Mouse (Mus musculus) gastrocnemius, postnatal 14 days (tissue): Measurements from ENCODE around the gene Rnf11. TPM values are rescaled to one million over a fixed set of nuclear protein-coding genes. Genes with fewer than 3 reads are reported as not detected.
"Not testable (repeated sequence)": the region's sequence is repeated elsewhere in the genome, so short reads cannot be mapped to it uniquely, and the experiment has no call there.

Source experiments
- DNase-seq: peaks from one replicate; pipeline ENCODE4 v3.0.0; 2021; ENCODE audit warnings: mixed read lengths
- intact Hi-C: fragments of 180-260 bp; cut with DNase I; formaldehyde crosslinking; loops from one replicate; pipeline ENCODE4 v1.15.1; 2025; ENCODE audit warnings: low total_unique reads
- total RNA-seq, 2 experiments: library from RNA; stranded (reverse); gene quantifications; 2 replicates each; pipeline ENCODE4 v1.2.3; 2021

The Rnf11 gene
- total RNA-seq, 2 experiments from 2014 or later: 84.3 to 86.8 TPM

DNA sequence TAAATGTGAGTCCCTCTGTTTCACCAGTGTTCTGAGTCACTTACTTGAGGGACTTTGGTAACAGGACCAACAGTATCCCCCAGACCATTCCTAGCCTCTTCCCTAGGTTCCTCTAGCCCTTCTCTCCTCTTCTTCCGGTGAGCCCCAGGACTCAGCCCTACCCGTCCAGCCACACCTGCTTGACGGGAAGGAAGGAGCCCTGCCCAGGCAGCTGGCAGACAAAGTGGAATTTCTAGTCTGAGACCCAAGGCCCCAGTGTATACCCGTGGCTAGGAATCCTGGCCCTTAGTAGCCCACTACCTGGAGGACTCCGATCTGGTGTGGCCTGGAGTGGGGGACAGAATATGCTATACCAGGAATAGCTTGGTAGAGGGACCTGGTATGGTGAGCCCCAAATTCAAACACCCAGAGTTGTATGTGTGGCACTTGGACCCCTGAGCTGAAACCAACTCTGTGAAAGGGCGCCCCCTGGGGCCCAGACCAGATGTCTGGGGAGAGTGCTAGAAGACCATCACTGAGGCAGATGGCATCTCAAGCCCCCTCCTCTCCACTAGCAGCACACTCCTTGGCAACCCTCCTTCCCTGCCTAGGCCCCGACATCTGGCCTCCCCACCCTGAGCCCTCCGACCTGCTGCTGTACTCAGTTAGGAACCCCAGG, 64.3 kb downstream of the Rnf11 start:
- no peak for DNase-seq
- intact Hi-C loops: no loop called here

DNA sequence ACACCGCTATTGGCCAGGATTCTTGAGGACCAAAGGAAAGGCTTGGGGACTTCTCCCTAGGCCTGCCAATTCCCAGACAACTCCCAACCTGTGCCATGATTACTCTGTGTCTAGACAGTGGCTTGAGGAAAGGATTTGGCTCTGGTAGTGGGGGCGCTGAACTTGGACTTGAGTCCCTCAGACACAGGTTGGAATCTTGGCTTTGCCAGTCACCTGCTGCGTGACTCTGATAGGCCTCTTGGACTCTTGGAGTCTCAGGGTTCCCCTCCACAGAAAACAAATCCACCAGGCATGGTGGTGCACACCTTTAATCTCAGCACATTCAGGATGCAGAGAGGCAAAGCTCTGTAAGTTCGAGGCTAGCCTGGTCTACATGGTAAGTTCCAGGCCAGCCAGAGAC, 65.0 kb downstream of the Rnf11 start:
- intact Hi-C loops: no loop called here
- no peak for DNase-seq

DNA sequence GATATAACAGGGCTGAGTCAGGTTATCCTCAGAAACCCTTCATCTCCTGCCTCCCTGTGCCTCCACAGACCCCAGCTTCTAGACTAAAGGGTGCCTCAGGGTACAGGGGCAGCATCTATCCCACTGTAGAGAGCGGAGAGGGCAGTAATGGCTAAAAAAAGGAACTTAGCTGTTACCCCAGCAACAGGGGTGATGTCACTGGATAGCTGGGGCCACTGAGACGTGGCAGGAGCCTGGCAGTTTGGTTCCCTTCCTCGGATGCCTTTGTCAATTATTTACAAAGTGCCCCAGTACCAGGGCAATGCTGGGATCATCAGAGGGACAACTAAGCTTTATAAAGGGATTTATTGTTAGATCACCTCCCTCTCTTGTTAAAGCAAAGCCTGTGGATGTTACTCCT, 65.5 kb downstream of the Rnf11 start:
- intact Hi-C loops: no loop called here
- DNase-seq: no peak

DNA sequence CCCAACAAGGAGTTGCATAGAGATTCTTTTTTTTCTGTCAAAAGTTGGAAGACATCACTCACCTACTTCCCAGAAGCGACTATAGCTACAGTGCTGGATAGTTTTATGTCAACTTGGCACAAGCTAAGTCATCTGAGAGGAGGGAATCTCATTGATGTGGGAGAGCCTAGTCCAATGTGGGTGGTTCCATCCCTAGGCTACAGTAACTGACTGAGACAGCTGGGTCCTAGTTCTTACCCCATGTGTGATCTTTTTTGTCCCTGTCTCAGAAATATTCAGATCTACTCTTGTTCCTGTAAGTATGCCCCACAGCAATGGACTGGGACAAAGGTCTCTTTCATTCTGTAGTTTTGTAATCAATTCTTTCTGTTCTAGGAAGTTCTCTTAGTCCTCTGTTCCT, 66.5 kb downstream of the Rnf11 start:
- DNase-seq: no peak
- intact Hi-C loops: no loop called here

DNA sequence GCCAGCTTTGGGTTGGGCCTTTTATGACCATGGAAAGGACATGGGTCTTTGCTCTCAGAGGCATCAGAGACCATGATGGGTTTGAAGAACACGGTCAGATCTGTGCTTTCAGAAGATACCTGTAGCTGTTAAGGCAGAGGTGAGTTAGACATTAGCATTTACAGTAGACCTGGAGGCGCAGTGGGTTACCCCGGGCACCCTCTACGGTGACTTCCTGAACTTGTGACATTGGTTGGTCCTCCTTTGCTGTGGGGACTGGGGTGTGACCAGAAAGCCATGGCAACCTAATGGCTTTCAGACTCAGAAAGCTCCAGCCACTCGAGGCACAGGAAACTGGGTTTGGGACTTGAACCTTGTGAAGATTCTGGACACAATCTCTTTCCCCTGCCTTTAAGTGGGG, 72.3 kb downstream of the Rnf11 start:
- no peak for DNase-seq
- intact Hi-C loops: no loop called here

DNA sequence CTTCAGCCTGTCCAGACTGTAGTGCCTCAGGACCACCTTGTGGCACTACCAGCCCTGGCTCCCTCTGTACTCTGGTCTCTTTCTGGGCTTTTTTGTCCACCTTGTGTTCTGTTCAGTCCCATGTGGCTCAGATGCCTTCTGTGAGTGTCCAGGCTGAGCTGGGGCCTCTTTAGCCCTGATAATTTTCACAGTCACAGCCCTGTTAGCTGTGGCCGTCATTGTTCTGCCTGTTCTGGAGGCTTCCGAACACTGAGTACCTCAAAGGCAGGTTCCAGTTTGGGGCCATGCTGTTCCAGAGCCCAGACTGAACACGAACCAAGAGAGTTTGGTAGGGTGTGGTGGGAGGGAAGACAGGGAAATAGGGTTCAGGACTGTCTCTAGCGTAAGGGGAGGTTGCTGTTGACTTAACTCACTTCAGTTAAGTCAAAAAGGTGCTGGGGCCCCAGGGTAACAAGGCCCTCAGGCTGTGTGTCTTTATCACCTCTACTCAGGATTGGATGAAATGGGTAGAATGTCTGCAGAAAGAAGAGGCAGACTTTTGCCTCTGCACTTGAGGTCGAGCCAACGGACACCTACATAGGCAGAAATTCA, 73.1 kb downstream of the Rnf11 start:
- intact Hi-C loops: no loop called here

DNA sequence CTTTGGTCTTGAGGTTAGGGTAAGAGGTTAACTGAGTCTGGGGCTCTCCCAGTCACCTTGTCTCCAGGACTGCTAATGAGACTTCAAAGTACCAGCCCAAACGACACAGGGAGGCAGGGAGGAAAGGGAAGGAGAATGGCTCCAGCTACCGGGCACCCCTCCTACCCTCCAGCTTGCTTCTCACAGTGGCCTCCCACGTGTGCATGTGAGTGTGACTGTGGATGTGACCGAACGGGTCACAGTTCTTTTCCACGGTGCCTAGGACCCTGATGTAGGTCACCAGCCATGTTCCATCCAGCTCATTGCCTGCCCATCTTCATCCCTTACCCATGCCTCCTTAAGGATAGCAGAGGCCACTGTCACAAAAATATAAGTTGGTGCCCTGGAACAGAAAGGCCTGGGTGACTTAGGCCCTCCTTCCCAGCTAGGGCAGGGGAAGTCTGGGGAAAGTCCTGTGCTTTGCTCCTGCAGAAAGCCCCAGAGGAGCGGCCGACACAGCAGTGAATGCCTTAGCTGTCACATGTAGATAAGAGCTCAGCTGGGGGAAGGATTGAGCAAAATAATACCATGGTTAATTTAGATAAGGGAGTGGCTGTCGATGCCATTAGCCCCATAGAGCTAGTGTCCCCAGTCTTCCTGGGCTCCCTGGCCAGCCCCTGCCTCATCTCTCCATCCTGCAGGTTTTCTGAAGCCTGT, 73.7 kb downstream of the Rnf11 start:
- intact Hi-C loops: no loop called here
- no peak for DNase-seq

More for the DNA sequence above, 73.1 kb downstream of the Rnf11 start:
- no peak for DNase-seq

DNA sequence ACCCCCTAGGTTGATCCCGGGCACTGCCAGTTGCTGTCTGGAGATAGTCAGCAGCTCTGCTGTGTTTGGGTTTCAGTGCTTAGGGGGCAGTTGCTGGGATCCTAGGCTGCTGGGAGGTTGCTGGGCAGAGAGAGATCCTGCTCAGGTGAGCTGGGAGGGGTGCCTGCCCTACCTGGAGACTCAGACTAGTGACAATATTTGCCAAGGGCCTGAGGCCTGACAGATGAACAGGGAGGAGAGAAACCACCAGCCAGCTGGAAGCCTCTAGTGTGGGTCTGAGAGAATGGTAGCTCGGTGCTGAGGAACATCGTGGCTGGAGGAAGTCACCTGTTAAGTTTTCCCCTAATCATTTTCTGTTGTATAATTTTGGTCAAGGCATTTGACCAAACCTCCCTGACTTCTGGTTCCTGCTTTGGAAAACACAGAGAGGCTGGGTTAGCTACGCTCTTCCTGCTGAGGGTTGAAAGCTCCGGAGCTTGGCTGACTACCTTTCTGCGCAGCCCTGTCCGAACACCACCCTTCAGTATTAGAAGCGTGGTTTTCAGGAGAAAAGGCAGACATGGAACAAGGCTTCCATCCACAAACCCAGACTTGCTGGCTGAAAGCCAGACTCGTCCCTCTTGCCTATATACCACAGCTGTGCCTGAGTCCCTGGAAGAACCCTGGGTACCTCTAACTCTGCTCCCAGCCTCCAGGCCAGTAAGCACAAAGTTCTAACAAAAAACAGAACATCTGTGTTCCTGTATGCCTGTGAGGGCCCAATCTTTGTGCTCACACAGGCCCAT, 76.6 kb downstream of the Rnf11 start:
- no peak for DNase-seq
- intact Hi-C loops: no loop called here

DNA sequence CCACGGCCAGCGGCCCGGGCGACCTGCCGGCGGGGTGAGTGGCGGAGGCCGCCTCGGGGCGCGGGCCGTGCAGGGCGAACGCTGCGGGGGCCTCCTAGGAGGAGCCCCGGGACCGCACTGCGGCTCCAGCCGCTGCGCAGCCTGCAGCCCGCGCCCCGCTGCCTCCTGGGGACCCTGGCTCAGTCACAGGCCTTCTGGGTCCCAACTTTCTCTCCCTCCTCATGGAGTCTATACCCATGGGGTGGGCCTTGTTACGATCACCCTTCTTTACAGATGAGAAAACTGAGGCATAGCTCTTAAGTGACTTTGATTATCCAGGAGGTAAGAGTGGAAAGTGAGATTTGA, 77.4 kb downstream of the Rnf11 start:
- peak; percentile 28 for DNase-seq
- intact Hi-C loops: no loop called here

DNA sequence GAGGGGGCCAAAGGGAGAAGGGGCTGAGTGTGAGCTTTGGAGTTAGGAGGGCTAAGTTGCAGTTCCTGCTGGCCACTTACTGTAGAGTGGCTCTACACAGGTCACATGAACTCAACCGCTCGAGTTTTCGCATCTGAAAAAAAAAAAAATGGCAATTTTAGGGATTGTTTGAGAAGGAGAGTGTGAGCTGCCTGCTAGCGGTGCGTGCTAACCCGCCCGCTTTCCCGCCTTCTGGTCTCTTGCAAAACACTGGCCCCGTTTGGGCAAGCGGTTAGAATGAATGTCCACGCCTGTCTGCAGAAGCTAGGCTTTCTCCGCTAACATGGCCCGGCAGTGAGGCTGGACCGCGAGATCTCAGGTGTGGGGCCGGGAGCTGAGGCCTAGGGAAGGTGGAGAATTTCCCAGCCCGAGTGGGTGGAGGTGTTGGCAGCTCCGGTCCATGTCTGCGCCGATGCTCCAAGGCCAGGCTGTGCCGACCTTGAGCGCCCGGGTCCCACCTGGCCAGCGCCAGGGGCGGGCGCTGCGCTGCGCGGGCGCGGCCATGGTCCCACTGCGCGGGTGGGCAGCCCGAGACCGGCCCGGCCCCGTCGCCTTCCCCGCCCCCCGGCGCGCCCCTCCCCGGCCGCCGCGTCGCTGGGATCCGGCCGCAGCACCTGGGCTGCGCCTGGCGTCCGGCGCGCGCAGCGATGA, 77.9 kb downstream of the Rnf11 start, which contains the start of gene Ttc39a:
Gene Ttc39a, plus strand, starts transcription at position 138 of the 690 bp plus-strand sequence.
- intact Hi-C loops: no loop called here
- no peak for DNase-seq

DNA sequence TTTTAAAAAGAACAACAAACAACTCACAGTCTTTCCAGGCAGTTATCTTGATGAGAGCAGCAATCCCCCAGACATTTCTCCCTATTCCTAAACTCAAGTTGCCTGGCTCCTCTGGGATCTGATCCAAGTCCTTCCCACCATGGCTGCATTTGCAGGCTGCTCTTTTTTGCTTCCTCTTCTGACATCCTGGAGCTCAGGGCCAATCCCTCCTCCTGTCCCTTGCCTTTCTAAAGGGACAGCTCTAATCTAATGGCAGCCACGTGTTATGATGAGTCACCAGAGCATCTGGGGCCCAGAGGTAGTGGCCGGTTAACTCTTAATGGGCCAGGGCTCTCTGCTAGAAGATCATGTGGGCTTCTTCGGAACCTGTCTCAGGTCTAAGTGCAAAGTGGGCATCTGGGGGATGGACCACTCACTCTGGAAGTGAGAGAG, 78.5 kb downstream of the Rnf11 start:
- DNase-seq: peak; percentile 71
- intact Hi-C loops: no loop called here

DNA sequence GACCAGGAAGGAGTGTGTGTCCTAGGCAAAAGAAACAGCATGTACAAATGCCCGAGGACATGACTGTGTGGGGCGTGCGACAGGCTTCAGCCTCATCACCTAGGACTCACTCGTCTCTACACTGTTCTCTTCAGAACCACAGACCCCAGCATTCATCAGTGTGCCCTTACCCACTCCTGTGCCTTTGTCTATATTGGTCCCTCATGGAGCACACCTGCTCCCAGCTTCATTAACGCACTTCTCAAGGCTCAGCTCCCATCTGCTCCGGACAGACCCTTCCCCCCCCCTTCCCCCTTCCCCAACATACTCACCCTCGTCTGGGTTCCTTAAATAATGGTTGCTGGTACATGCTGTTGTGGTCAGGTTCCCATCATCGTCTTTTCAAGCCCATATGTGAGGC, 79.1 kb downstream of the Rnf11 start:
- intact Hi-C loops: no loop called here

DNA sequence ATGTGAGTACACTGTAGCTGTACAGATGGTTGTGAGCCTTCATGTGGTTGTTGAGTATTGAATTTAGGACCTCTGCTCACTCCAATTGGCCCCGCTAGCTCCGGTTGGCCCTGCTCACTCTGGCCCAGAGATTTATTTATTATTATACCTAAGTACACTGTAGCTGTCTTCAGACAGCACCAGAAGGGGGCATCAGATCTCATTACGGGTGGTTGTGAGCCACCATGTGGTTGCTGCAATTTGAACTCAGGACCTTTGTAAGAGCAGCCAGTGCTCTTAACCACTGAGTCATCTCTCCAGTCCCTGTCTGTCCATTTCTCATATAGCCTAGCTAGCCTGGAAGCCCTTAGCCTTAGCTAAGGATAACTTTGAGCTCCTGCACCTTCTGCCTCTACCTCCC, 79.6 kb downstream of the Rnf11 start:
- DNase-seq, intact Hi-C loops: not testable (repeated sequence)

More for the DNA sequence above, 79.1 kb downstream of the Rnf11 start:
- DNase-seq: no peak

DNA sequence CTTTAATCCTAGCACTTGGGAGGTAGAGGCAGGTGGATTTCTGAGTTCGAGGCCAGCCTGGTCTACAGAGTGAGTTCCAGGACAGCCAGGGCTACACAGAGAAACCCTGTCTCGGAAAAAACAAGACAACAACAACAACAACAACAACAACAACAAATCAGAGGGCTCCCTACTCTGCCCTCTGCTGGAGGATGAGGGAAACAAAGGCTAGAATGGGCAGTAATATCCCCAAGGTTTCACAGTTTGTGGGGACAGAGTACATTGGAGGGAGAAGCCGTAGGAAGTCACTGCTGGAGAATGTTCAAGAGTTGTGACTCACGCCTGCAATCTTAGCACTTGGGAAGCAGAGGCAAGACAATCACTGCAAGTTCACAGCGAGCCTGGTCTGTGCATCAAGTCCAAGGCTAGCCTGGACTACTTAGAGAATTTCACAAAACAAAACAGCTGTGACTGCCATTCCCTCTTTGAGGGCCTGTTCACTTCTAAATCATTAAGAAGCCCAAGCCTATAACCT, 83.3 kb downstream of the Rnf11 start:
- no peak for DNase-seq
- intact Hi-C loops: no loop called here

Other genes with a start within 250 kb of the Rnf11 start
- gene Eps15, start 204.5 kb downstream of the Rnf11 start, total RNA-seq: 10 to 100 TPM; 39.2 to 48.1 TPM
- gene Ttc39a, start 78.1 kb downstream of the Rnf11 start, total RNA-seq: under 1 TPM; 0.25 to 0.44 TPM
- not detected for gene 4930522H14Rik, start 46.6 kb upstream of the Rnf11 start, total RNA-seq
- 10 to 100 TPM; 12.2 to 12.4 TPM for gene Cdkn2c, start 182.5 kb upstream of the Rnf11 start, total RNA-seq
- 10 to 100 TPM; 23.1 to 23.6 TPM for gene Faf1, start 191.9 kb upstream of the Rnf11 start, total RNA-seq